Mouse (Mus musculus) lung, adult 2 months (tissue): ENCODE measurements around the gene Nepro. TPM values are rescaled to one million over a fixed set of nuclear protein-coding genes. Genes with fewer than 3 reads are reported as not detected.
A peak's percentile ranks its signal among the peaks of the same experiment; 100 is the strongest.

Experiments
- DNase-seq: peaks from one replicate; pipeline ENCODE4 v3.0.0; 2022
- H3K4me1 ChIP-seq: fragments of 200-500 bp; 2 replicates; pipeline ENCODE4 v1.6.1; 2011; ENCODE audit warnings: low read length; ENCODE audit not compliant: control insufficient read depth, insufficient read depth
- H3K4me3 ChIP-seq: fragments of 200-500 bp; replicated peaks from 2 replicates; pipeline ENCODE3; 2011; ENCODE audit warnings: low read depth, mild to moderate bottlenecking, control low read depth, low read length; ENCODE audit errors: extremely low read depth
- CTCF ChIP-seq: fragments of 200-500 bp; IDR thresholded peaks from 2 replicates; pipeline ENCODE4 v1.5.1; 2011; ENCODE audit warnings: mild to moderate bottlenecking, low read length, control low read depth; ENCODE audit not compliant: insufficient read depth
- POLR2A ChIP-seq: fragments of 200-500 bp; IDR thresholded peaks from 2 replicates; pipeline ENCODE4 v1.6.1; 2011; ENCODE audit warnings: low read depth, mild to moderate bottlenecking, control low read depth, low read length, borderline replicate concordance; ENCODE audit errors: extremely low read depth
- WGBS: fragments of 180-500 bp; shearing (Covaris S2); methylation state at CpG from one replicate; pipeline ENCODE4 v1.1.7; 2018; 5-methylcytosine and 5-hydroxymethylcytosine counted together
- polyA plus RNA-seq: library from polyadenylated mRNA; depleted of rRNA; stranded (reverse); fragments of >200 nt; gene quantifications from 2 replicates; pipeline ENCODE4 v1.2.3, GENCODE M21; 2012

Gene Nepro
- polyA plus RNA-seq, 1 experiment = 3.1 TPM

DNA sequence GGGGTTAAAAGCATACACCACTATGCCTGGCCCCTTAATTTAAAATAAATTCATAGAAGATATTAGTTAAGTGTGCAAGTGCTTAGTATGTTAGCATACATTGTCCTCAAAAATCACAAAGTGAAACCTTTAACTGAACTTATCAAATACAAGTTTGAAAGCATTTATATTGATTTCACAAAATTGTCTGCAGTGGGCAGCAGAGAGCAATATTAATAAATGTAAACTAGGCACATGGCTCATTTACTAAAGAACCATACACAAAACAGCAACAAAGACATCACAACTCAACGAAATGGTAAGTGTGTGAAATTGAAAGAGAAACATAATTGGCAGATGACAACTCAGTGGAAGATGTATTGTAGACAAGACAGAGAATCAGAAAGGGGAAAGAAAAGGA lies 37.7 kb downstream of the Nepro start:
- no peak for TF ChIP-seq CTCF
- TF ChIP-seq POLR2A = no peak
- no peak for DNase-seq
- 27% methylated on average over 1 of the region's 1 CpGs for WGBS
- H3K4me3 ChIP-seq = no peak overlapping the region
- H3K4me1 ChIP-seq = no peaks in the 10 kb centered on the region

DNA sequence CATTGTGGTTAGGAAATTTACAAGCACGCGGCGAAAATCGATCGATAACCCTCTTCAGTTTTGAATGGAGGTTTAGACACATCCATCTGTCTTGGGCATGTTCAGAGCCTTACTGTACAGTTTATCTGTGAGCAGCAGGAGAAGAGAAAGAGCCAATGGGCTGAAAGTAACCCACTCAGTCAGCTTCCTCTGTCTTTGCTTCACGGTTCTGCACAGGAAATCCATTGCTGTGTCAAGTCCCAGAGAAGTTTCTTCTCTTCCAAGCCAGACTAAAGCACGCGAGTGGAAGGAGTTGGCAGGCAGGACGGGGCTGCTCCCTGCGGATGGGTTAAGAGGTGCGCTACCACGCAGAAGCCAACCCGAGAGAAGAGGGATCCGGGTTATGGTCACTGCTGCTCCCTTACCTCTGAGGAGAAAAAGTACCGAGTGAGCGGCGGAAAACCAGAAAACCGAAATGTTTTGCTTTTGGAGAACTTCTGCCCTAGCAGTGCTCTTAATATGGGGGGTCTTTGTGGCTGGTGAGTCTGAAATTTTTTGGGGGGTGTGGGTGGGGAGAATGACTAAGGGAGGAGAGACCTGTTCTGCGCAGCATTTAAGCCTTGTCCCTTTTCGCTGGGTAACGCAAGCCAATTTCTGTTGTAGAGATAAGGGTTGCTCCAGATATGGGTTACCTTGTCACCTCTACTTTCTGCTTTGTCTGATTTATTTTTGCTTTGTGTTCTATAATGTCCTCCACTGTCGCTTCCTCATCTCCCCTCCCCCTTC lies 41.6 kb downstream of the Nepro start, which contains the start of gene Cd200r1:
Gene Cd200r1 (plus strand): TSS at position 182 of the 765 bp plus-strand sequence.
- TF ChIP-seq POLR2A (no peak), CTCF (no peak)
- H3K4me1 ChIP-seq = no peaks in the 10 kb centered on the region
- H3K4me3 ChIP-seq = peak within 1 kb of the TSS; percentile 39
- WGBS = 62% methylated on average over 22 of the region's 22 CpGs
- no peak for DNase-seq

DNA sequence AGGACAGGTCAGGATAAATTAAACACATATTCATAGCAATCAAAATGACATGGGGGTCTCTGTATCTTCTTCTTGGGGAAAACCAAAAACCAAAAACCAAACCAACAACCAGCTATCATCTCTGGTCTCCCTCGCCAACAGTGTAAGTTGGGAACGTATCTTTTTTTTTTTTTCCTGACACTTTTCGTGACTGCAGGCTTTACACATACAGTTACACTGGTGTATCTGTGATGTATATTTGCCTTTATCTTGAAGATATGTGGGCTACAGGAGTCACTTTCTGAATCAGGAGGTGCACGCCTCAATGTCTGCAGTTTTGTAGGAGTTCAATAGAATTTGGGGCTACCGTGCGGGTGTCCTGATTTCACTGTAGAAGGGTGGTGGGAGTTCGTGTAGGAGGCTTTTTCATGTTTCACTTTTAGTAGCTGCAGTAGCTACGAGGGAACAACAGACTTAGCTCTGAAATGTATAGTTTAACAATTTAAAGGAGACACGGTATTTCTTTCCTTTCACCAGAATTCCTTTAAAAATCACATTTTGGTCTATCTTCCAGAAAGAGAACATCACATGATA lies 42.3 kb downstream of the Nepro start:
- peak overlapping the region; percentile 9 for H3K4me3 ChIP-seq
- whole genome bisulfite sequencing = 69% methylated on average over 9 of the region's 9 CpGs

DNA sequence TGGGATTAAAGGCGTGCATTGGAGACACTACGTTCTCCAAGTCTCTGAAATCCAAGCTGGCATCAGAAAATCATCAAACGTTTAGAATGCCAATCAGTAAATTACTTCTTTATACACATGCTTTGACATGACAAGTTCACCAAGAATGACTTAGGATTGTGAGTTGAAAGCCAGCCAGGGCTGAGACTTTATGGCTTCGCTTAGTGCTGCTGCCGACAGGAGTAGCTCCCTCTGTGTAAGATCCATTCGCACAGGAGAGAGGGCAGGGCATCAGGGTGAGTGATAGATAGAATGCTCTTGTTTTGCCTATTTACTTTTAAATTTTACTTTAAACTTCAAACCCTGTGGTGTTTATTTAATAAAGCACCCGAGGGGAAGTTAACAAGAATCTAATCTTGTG lies 43.4 kb downstream of the Nepro start:
- H3K4me3 ChIP-seq = no peak overlapping the region
- TF ChIP-seq POLR2A (no peak), CTCF (no peak)
- no peaks in the 10 kb centered on the region for H3K4me1 ChIP-seq
- 71% methylated on average over 7 of the region's 7 CpGs for WGBS
- DNase-seq = no peak

More for the DNA sequence above, 42.3 kb downstream of the Nepro start:
- no peaks in the 10 kb centered on the region for H3K4me1 ChIP-seq
- TF ChIP-seq CTCF (no peak), POLR2A (no peak)
- DNase-seq = no peak

DNA sequence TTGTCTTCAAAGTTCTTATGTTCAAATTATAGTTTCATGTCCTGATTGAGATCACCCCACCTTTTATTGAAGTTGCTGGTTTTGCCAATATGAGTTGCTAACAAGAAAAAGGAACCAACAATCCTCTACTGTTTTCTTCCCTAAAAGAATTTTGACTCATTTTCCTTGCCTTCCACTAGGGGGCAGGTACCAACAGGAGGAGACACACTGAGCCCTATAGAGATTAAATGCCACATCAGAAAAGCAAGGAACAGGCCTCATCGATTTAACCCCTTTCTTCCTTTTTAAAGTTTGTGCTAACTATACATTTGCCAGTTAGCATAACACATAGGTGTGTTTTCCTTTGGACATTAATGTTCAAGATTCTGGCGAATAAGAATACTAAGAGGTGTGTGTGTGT lies 43.9 kb downstream of the Nepro start:
- H3K4me1 ChIP-seq = no peaks in the 10 kb centered on the region
- TF ChIP-seq CTCF (peak; percentile 40; the same call in 1 of the 2 replicates), POLR2A (no peak)
- 40% methylated on average over 2 of the region's 2 CpGs for WGBS
- H3K4me3 ChIP-seq = no peak overlapping the region
- no peak for DNase-seq

DNA sequence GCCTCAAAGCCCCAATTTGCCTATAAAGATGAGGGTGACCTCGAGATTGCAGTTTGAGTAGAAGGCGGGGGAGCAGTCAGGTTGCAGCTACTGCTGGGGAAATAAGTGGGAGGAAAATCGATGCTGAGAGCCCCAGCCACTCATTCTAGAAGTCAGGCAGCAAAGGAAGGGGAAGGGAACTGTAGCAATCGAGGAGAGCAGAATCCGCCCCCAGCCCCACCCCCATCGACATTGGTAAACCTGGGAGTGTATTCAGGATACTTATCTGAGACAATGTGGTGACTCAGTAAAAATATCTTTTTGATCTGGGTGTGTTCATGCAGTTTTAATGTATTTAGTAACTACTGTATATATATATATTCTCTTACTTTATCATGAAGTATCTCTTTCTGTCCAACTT lies 48.5 kb downstream of the Nepro start:
- TF ChIP-seq POLR2A (no peak), CTCF (no peak)
- WGBS = 66% methylated on average over 6 of the region's 6 CpGs
- no peaks in the 10 kb centered on the region for H3K4me1 ChIP-seq
- H3K4me3 ChIP-seq = no peak overlapping the region
- no peak for DNase-seq

DNA sequence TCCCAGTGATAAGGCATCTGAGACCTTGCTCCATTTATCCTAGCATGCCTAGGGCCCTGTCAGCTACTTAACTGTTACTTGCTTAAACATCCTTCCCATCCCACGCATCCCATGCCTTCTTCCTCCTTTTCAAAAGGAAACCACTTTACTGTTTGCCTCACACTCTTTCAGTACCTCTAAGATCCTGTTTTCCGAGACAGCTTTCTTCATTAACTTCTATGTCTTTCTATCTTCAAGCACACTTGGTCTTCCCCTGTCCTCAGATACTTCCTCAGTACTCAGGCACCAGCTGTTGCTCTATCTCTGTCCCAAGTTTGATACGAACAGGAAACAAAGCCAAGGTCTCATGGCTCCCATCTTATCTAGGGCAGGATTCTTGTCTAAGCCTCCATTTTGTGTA lies 49.6 kb downstream of the Nepro start:
- H3K4me3 ChIP-seq = no peak overlapping the region
- DNase-seq = no peak
- H3K4me1 ChIP-seq = no peaks in the 10 kb centered on the region
- TF ChIP-seq CTCF (no peak), POLR2A (no peak)
- 67% methylated on average over 3 of the region's 3 CpGs for WGBS

DNA sequence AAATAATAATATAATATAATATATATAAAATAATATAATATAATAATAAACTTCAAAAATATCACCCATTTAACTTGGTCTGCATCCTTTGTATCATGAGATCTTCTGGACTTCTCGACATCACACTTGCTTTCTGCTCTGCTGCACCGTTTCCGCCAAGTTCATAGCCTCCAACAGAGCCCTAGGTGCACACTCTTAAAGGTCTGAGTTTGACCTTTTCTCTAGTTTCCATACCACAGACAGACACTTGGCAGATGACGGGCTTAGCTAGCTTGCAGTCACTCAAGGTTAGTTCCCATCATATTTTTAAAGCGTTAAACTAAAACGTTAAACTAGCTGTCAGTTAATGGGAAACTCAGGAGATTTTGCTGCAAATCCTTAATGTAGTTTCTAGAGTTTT lies 50.1 kb downstream of the Nepro start:
- WGBS = 90% methylated on average over 6 of the region's 6 CpGs
- no peak for DNase-seq
- Histone ChIP-seq H3K4me1 (no peaks in the 10 kb centered on the region), H3K4me3 (no peak overlapping the region)
- no peak for TF ChIP-seq CTCF
- TF ChIP-seq POLR2A = no peak

DNA sequence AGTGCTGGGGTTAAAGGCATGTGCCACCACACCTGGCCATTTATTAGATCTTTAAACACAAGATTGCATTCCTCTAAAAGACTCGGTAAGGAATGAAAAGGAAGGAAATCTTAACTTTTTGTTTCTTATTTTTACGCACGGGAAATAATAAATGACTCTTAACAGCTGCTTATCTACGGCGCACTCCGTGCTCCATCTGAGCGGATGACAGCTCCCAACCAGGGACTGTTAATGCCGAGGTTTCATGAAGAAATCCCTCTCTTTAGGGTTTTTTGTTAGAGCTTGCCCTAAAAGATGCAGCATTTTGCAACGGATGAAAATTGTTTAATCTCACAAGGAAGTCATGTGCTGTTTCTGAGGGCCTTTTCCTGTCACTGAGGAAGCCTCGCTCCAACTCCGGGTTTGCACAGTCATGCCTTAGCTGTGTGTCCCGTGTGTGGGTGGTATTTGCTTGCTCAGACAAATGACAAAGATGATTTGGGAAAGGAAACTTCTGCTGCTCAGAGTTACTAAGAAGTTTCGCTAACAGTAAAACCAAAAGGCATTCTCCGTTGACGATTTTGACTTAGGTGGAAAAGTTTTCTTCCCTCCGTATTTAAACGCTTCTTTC lies 54.5 kb downstream of the Nepro start:
- WGBS = 30% methylated on average over 17 of the region's 17 CpGs
- H3K4me1 ChIP-seq = no peaks in the 10 kb centered on the region
- DNase-seq = no peak
- H3K4me3 ChIP-seq = peak overlapping the region; percentile 42
- TF ChIP-seq CTCF (no peak), POLR2A (no peak)
